Mouse (Mus musculus) spleen, adult 12 weeks (tissue): Measurements from ENCODE around the gene Gm16867.
"Not testable (repeated sequence)": the region's sequence is repeated elsewhere in the genome, so short reads cannot be mapped to it uniquely, and the experiment has no call there.

Source experiments
- DNase-seq: peaks from one replicate; pipeline ENCODE4 v3.0.0; 2022; ENCODE audit warnings: low spot score

Gm16867 gene

DNA sequence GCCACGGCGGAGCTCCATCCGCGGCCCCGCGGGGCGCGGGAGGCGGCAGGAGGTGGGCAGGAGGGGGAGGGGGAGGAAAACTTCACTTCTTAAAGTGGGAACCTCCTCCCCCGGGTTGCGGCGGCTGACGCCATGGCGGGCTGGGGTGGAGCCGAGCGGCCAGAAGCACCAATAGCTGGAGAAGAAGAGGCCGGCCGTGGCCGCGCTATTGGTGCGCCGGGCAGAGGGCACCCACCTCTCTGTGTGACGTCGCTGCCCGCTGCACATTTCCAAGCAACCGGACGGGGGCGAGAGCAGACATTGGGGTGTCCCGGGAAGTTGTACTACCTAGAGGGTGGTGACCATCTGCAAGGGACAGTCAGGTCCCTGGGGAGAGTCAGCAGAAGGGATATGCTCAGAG, at the start of gene Gm16867:
Gene Gm16867, minus strand, starts transcription at position 189 of the 400 bp plus-strand sequence.
- DNase-seq, result not testable (repeated sequence)

- DNase-seq, result not testable (repeated sequence)
Observed at GRCm38 (mm10) chr14:69547310-69547709, 44.1 kb upstream of the Gm16867 start.

DNA sequence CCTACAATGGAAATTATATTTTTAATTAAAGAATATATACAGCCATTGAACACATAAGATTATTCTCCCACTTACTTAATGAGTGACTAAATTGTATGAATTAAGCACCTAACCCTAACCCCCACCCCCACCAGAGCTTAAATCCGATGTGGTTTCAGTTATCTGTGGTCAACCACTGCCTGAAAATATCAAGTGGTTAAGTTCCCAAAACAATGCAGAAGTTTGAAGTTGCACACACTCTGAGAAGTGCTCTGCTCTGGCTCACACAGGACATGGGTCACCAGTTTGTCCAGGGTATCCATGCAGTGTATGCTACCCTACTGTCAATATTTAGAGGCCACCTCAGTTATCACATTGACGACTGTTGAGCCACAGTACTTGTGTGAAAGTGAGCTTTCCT, 41.9 kb upstream of the Gm16867 start:
- DNase-seq, result not testable (repeated sequence)

- not testable (repeated sequence) for DNase-seq
Observed at GRCm38 (mm10) chr14:69544033-69544432, 40.9 kb upstream of the Gm16867 start.

- DNase-seq, result not testable (repeated sequence)
Observed at GRCm38 (mm10) chr14:69542695-69543094, 39.5 kb upstream of the Gm16867 start.

DNA sequence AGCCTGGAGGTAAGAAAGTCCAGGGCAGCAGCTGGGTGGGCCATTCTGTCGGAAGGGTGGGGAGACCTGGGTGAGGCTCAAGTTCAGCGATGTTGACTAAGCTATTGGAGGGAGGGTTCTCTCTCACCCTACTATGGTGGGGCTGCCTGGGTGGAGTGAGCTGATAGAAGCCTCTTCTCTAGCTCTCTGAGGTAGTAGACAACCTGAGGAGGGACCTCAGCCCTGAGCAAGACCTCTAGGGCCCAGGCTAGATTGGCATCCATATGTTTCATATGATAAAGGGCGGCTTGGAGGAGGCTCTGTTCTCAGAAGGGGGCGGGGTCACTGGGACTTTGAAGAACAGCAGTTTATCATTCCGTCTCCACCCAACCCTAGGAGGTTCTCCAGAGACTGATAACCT, 37.0 kb upstream of the Gm16867 start:
- DNase-seq, result not testable (repeated sequence)

GRCm38 (mm10) chr14:69536539-69536938, 33.4 kb upstream of the Gm16867 start:
- DNase-seq, result not testable (repeated sequence)

- not testable (repeated sequence) for DNase-seq
Observed at GRCm38 (mm10) chr14:69526202-69526601, 23.0 kb upstream of the Gm16867 start.

DNA sequence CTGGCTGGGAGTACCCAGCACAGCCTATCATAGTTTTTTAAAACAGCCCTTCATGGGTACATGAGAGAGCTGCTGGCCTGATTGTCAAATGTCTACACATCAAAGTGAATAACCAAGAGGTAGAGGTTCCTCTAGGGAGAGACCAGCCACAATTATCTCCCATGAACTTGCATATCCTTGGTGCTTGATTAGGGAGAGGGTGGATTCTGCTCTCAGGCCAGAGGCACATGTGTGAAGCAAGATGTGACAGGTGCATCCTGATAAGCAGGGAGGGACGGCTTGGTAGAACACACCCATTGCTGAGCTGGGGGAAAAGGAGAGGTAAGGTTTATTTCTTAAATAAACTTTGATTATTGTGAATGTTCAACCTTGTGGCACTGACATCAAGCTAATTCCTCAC, 19.8 kb upstream of the Gm16867 start:
- not testable (repeated sequence) for DNase-seq

DNA sequence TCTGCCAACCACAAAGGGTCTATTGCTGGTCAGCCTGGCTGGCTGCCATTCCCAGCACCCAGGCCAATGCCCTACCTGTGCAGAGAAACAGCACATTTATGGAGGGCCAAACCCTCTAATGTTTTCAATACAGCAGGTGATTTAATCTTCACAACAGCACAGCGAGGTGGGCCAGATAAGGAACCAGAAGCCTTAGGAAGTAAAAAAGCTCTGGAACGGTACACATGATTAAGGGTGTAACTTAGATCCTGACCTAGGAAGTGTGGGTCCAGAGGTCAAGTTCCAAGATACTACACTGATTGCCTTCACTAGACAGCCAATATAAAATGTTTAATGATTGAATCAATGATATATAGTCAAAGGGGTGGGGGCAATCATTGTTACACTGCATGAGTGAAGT, 17.6 kb upstream of the Gm16867 start:
- DNase-seq, result not testable (repeated sequence)

GRCm38 (mm10) chr14:69512449-69512848, 9.3 kb upstream of the Gm16867 start, which contains the start of gene Gm27179:
Gm27179 (minus strand) TSS chr14:69512549.
- DNase-seq, result not testable (repeated sequence)

GRCm38 (mm10) chr14:69507000-69507399, 3.8 kb upstream of the Gm16867 start:
- not testable (repeated sequence) for DNase-seq

DNA sequence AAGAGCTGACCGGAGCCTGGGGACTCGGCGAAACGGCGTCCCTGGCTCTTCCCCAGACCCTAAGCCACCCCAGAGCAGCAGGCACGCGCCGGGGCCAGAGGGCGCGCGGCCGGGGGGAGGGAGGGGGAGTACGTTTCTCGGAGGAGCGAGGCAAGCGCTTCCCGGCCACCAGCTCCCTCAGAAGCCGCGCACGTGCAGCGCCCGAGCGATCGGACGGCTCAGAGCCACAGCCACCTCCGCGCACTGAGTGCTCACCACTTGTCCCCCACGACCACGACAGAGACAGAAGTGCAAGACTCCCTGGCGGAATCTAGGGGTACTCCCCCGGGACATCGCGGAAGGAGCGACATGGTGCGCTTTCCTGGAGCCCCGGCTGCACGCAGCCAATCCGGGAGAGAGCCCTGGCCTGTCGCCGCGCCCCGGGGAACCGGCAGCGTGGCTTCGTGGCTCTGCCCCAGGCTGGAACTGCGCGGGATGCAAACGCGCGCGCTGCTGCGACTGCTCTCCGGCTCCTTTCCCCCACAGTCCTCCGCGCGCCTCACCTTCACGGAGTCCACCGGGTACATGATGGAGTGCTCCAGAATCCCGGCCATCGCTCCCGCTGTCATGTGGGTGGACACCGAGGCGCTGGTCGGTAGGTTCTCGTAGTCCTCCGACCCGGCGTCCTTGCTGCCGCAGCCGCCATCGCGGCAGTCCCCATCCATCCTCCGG, 567 bp downstream of the Gm16867 start:
- DNase-seq, result not testable (repeated sequence)

GRCm38 (mm10) chr14:69496259-69496658, 6.9 kb downstream of the Gm16867 start:
- not testable (repeated sequence) for DNase-seq

DNA sequence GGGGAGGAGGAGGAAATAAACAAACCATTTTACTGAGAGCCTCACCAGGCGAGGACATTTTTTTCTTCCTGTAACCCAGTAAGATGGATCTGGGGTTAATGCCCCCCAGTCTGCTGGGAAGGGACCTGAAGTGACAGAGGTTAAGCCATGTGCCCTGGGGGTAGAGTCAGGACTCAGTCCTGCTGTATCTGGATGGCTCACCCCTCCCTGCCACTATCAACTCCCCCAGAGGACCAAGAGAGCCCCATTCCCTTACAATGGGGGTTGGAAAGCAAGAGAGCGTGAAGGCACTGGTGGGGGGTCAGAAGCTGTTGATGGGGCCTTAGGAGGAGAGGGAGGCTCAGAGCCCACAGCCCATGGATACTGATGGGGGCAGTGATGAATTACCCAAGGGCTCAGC, 8.2 kb downstream of the Gm16867 start:
- not testable (repeated sequence) for DNase-seq

- DNase-seq, result not testable (repeated sequence)
Observed at GRCm38 (mm10) chr14:69494522-69494921, 8.6 kb downstream of the Gm16867 start.

GRCm38 (mm10) chr14:69488001-69488400, 15.2 kb downstream of the Gm16867 start:
- DNase-seq, result not testable (repeated sequence)

- not testable (repeated sequence) for DNase-seq
Observed at GRCm38 (mm10) chr14:69485466-69486135, 17.6 kb downstream of the Gm16867 start.

DNA sequence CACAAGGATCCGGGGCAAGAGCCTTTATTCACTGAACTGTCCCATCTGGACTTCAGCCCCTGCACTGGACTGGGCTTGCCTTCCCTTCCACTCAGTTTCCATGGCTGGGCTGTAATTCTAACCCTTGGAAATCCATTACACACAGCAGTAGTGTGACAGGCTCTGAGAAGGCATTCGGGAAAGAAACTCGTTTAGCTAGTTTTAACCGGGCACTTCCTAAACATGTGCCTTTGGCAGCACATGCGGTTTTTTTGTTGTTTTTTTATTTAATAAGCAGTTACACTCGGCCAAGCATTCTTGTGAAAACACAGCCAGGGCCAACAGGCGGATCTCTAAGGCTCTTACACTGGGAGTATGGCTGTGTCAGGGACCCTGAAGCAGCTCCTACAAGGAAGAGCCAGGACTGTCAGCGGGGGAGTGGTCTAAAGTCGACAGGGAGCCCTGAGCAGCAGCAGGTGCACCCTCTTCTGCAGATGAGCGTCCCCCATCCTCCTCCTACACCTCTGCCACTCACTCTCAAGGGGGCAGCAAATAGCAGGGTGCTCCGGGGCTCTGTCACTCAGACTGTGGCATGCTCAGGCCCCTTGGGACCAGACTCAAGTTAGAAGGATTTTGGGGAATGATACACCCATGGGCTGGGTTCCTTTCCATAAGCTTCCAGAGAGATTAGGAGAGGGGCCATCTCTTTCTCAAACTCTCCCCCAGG, 29.1 kb downstream of the Gm16867 start:
- DNase-seq, result not testable (repeated sequence)

DNA sequence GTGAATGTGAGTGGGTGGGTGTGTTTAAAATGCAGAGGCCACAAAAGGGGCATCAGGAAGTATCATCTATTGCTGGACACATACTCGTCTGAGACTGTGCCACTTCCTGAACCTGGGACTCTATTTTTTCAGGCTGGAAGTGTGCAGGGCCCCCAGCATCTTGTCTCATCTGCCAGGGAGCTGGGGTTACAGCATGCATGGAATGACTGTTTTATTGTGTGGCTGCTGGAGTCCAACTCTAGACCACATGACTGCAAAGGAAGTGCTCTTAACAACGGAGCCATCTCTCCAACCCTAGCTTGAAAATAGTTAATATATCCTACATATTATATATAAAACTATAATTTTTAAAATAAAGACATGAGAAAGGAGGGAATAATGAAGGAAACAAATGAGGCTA, 29.8 kb downstream of the Gm16867 start:
- not testable (repeated sequence) for DNase-seq

DNA sequence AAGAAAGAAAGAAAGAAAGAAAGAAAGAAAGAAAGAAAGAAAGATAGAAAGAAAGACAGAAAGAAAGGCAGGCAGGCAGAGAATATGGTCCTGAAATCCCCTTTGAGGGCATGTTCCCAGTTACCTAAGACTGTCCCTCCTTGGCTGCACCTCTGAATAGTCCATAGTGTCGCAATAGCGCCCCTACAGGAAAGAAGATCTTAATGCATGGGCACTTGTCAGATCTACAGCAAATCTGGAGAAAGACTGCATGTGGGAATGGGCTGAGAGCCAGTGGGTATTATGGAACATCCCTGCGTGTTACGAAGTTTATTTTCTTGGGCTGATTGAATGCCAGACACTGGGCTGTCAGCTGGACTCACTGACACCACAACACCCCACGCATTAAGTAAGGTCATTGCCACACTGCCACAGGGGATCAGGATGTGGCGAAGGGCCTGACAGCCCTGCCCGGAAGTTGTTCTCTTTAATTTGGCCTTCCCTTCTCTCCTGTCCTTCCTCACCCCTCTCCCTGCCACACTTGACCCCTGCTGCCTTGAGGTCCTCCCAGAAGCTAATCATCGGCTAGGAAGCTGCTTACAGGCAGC, 32.9 kb downstream of the Gm16867 start:
- DNase-seq, result not testable (repeated sequence)
